Mouse (Mus musculus) forebrain, embryonic 14.5 days (tissue): ENCODE measurements at regions not wholly inside any gene's neighbourhood (a gene's known extent, or its start where the extent isn't known, plus 50 kb on each side); places are given as distances from the start of the nearest gene placed in this dataset.

Source experiments
- ATAC-seq: fragments of 200-750 bp; cut with Nextera tagmentation; 2 replicates; pipeline ENCODE4 v1.8.0; 2017; ENCODE audit warnings: mild to moderate bottlenecking, moderate library complexity
- DNase-seq: peaks from one replicate; pipeline ENCODE4 v3.0.0-alpha.2; 2015; ENCODE audit warnings: low spot score
- H3K27ac ChIP-seq: fragments of 300-500 bp; sonication (generic); 2 replicates; pipeline ENCODE4 v1.5.1; 2014; ENCODE audit warnings: low read depth, mild to moderate bottlenecking, control low read depth, low read length, moderate library complexity
- H3K27me3 ChIP-seq: fragments of 300-500 bp; sonication (generic); replicated peaks from 2 replicates; pipeline ENCODE4 v1.6.1; 2014; ENCODE audit warnings: low read length, control low read depth, mixed read lengths; ENCODE audit not compliant: control insufficient read depth, insufficient read depth
- H3K36me3 ChIP-seq: fragments of 300-500 bp; sonication (generic); 2 replicates; pipeline ENCODE4 v1.6.1; 2014; ENCODE audit warnings: low read length, control low read depth; ENCODE audit not compliant: control insufficient read depth, insufficient read depth
- H3K4me1 ChIP-seq: fragments of 300-500 bp; sonication (generic); 2 replicates; pipeline ENCODE4 v1.6.1; 2014; ENCODE audit warnings: antibody characterized with exemption, low read length, control low read depth; ENCODE audit not compliant: control insufficient read depth, insufficient read depth
- H3K4me2 ChIP-seq: fragments of 300-500 bp; sonication (generic); 2 replicates; pipeline ENCODE4 v1.6.1; 2014; ENCODE audit warnings: mild to moderate bottlenecking, control low read depth, low read length
- H3K4me3 ChIP-seq: fragments of 300-500 bp; sonication (generic); 2 replicates; pipeline ENCODE4 v1.5.1; 2014; ENCODE audit warnings: low read depth, low read length, control low read depth
- H3K9ac ChIP-seq: fragments of 300-500 bp; sonication (generic); 2 replicates; pipeline ENCODE4 v1.6.1; 2014; ENCODE audit warnings: mild to moderate bottlenecking, low read length, control low read depth, moderate library complexity
- H3K9me3 ChIP-seq: fragments of 300-500 bp; sonication (generic); replicated peaks from 2 replicates; pipeline ENCODE4 v1.6.1; 2016; ENCODE audit warnings: low read length, control low read depth, mixed read lengths; ENCODE audit not compliant: control insufficient read depth
- WGBS: fragments of 180-500 bp; shearing (Covaris S2); extraction: QIAGEN DNeasy Blood & Tissue Kit; methylation state at CpG from one replicate; pipeline ENCODE4 v1.1.7; 2014; 5-methylcytosine and 5-hydroxymethylcytosine counted together

GRCm38 (mm10) chr12:96090995-96091394 lies 399.0 kb downstream of the Flrt2 start:
- Histone ChIP-seq H3K27ac (no peak overlapping the region), H3K36me3 (no peaks in the 10 kb centered on the region), H3K4me2 (no peak overlapping the region), H3K9me3 (no peaks in the 10 kb centered on the region), H3K4me3 (no peak overlapping the region), H3K27me3 (no peaks in the 10 kb centered on the region), H3K9ac (no peak overlapping the region), H3K4me1 (no peaks in the 10 kb centered on the region)
- WGBS, result 93% methylated on average over 2 of the region's 2 CpGs
- no peak for ATAC-seq
- no peak for DNase-seq

DNA sequence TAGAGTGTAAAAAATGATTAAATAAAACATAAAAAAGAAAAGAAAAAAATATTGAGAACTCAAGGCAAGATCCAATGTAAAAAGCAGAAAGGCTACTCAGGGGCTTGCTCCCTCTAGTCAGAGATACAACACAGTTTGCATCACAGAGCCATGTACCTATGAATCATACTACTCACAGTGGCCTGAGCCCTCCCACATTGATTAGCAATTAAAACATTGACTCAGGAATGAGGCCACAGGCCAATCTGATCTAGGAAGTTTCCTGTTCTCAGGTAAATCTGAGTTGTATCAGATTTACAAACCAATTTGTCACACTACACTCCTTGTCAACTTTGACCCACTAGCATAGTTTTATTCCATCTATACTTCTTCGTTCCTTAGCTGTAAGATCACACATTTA lies 414.2 kb downstream of the Flrt2 start:
- H3K4me1 ChIP-seq, result no peaks in the 10 kb centered on the region
- DNase-seq (no peak), ATAC-seq (no peak)
- H3K27ac ChIP-seq, result no peak overlapping the region
- WGBS, result 82% methylated on average over 1 of the region's 1 CpGs
- no peaks in the 10 kb centered on the region for H3K27me3 ChIP-seq
- no peaks in the 10 kb centered on the region for H3K9me3 ChIP-seq
- H3K4me3 ChIP-seq, result no peak overlapping the region
- H3K9ac ChIP-seq, result no peak overlapping the region
- H3K4me2 ChIP-seq, result no peak overlapping the region
- H3K36me3 ChIP-seq, result no peaks in the 10 kb centered on the region

DNA sequence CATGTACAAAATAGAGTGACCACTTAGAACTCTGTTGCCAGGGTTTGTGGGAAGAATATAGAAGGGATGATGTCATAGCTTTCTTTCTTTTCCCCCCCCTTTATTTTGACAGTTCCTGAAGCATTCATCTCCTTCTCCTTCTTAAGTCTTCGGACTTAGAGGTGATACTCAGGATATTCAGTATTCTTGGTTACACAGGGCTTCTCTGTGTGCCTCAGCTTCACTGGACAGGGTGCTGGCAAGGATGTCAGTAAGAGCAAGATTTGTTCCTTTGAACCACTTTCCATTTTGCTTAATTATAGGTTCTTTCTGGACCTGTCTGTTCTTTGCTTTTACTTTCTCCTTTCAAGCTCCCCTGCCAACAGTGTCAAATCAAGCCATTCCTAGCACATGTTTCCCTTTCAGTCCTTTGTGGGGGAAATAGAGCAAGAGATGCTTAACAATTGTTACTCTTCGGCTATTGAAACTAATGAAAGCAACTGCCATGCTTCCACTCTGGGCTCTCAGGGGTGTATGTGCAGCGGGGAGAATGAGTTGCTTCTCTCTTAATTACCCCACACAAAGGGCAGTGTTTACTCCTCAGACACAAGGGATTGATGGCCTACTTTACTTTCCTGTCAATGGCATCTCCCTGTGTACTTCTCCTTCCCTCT lies 422.8 kb downstream of the Flrt2 start:
- ATAC-seq (peak; percentile 94), DNase-seq (peak; percentile 85)
- Histone ChIP-seq H3K27ac (no peak overlapping the region), H3K9ac (no peak overlapping the region), H3K36me3 (no peaks in the 10 kb centered on the region), H3K4me3 (no peak overlapping the region), H3K4me2 (no peak overlapping the region), H3K4me1 (0 out of 2 replicates have a peak, but pooled peaks cover 2% of the 10 kb centered on the region), H3K27me3 (no peaks in the 10 kb centered on the region), H3K9me3 (no peaks in the 10 kb centered on the region)
- 8% methylated on average over 3 of the region's 3 CpGs for WGBS

- Histone ChIP-seq H3K27me3 (no peaks in the 10 kb centered on the region), H3K27ac (no peak overlapping the region), H3K4me1 (0 out of 2 replicates have a peak, but pooled peaks cover 2% of the 10 kb centered on the region), H3K9ac (no peak overlapping the region), H3K4me2 (no peak overlapping the region), H3K9me3 (no peaks in the 10 kb centered on the region), H3K4me3 (no peak overlapping the region), H3K36me3 (no peaks in the 10 kb centered on the region)
- WGBS, result 95% methylated on average over 3 of the region's 3 CpGs
- DNase-seq (no peak), ATAC-seq (no peak)
Observed at GRCm38 (mm10) chr12:96117553-96117952, 425.5 kb downstream of the Flrt2 start.

GRCm38 (mm10) chr12:96124156-96124931 lies 432.3 kb downstream of the Flrt2 start:
- Histone ChIP-seq H3K4me1 (no peaks in the 10 kb centered on the region), H3K27ac (no peak overlapping the region), H3K9ac (no peak overlapping the region), H3K4me3 (no peak overlapping the region), H3K27me3 (no peaks in the 10 kb centered on the region), H3K9me3 (no peaks in the 10 kb centered on the region), H3K36me3 (no peaks in the 10 kb centered on the region), H3K4me2 (no peak overlapping the region)
- WGBS, result 59% methylated on average over 2 of the region's 2 CpGs
- DNase-seq (no peak), ATAC-seq (peak; percentile 32; the same call in 1 of the 2 replicates)

DNA sequence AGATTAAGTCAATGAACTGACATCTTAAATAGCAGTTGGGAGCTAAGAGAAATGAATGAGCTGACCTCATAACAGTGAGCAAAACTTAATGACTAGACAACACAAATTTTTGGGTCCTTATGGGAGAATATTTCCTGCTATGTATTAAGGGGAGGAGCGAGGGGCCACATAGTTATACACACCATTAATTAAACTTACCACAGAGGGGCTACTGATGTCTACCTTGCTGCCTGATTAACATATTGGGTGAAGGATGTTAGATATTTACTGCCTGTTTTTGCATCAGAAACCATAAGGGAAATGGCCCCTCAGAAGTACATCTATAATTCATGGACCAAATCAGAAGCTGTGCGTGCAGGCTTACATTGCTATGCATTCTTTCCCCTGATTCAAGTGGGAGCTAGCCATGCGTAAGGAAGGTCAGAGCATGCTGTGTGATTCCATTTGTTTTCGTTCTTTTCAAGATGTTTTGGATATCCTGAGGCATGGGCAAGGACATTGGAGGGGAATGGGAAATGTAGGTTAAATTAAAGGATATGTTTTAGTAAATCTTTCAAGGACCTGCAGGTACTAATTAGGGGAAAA lies 437.9 kb downstream of the Flrt2 start:
- Histone ChIP-seq H3K4me1 (0 out of 2 replicates have a peak, but pooled peaks cover 3% of the 10 kb centered on the region), H3K4me3 (no peak overlapping the region), H3K4me2 (no peak overlapping the region), H3K36me3 (no peaks in the 10 kb centered on the region), H3K27ac (no peak overlapping the region), H3K27me3 (no peaks in the 10 kb centered on the region), H3K9me3 (no peaks in the 10 kb centered on the region), H3K9ac (no peak overlapping the region)
- peak; percentile 40; the same call in 1 of the 2 replicates for ATAC-seq
- 42% methylated on average over 4 of the region's 4 CpGs for WGBS
- DNase-seq, result peak; percentile 23

DNA sequence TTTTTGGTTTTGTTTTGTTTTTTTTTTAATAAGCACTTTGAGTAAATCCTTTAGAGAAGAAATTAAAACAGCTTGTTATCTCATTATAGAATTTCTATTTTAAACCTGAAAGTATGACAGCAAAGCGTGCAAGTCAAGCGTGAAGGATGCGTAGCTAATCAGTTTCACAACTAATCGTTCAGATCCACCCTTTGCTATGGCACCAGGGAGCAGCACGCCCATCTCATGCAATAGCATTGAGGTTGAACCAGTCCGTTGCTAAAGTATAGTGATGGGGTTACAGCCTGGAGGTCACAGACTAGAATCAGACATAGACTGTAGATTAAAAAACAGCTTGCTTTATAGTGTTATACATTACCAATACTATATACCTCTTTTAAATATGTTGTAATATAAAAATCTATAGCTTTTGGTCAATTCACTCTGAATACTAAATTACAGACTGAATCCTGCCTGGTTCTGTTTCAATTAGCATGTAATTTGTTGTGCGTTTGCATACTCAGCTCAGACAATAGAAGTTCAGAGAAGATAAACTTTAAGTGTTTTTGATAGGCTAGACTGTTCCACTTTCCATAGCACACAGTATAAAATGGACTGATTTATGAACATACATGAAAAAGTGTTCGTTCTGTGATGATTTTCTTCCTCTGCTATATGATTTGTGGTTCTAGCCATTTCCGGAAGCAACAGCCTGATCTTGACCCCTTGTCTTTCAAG lies 438.9 kb downstream of the Flrt2 start:
- H3K27ac ChIP-seq, result no peak overlapping the region
- H3K4me1 ChIP-seq, result 0 out of 2 replicates have a peak, but pooled peaks cover 3% of the 10 kb centered on the region
- no peaks in the 10 kb centered on the region for H3K36me3 ChIP-seq
- H3K9me3 ChIP-seq, result no peaks in the 10 kb centered on the region
- no peak for DNase-seq
- H3K4me2 ChIP-seq, result no peak overlapping the region
- H3K4me3 ChIP-seq, result no peak overlapping the region
- no peak for ATAC-seq
- 74% methylated on average over 9 of the region's 9 CpGs for WGBS
- H3K27me3 ChIP-seq, result no peaks in the 10 kb centered on the region
- H3K9ac ChIP-seq, result no peak overlapping the region

DNA sequence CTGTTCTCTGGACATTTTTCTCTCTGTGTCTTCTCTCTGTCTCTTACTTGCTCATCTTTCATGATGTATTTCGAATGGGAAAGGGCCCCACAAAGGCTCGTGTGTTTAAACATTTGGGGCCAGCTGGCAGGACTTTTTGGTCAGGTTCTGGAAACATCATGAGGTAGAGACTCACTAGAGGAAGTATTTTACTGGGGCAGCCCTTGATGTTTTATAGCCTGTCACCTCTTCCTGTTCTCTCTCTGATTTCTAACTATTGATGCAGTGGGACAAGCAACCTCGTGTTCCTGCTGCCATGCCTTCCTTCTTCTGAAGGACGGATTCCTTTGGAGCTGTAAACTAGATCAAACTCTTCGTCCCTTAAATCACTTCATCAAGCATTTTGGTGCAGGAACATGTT lies 442.1 kb downstream of the Flrt2 start:
- no peaks in the 10 kb centered on the region for H3K27me3 ChIP-seq
- WGBS, result 79% methylated on average over 5 of the region's 5 CpGs
- DNase-seq, result no peak
- H3K4me3 ChIP-seq, result no peak overlapping the region
- H3K9me3 ChIP-seq, result no peaks in the 10 kb centered on the region
- no peaks in the 10 kb centered on the region for H3K36me3 ChIP-seq
- H3K4me1 ChIP-seq, result 0 out of 2 replicates have a peak, but pooled peaks cover 3% of the 10 kb centered on the region
- no peak overlapping the region for H3K9ac ChIP-seq
- no peak overlapping the region for H3K27ac ChIP-seq
- no peak overlapping the region for H3K4me2 ChIP-seq
- ATAC-seq, result no peak
